Mouse (Mus musculus) central nervous system, embryonic 18 days (tissue): ENCODE data around the gene Chmp6. TPM values are rescaled to one million over a fixed set of nuclear protein-coding genes. Genes with fewer than 3 reads are reported as not detected.

Source experiments
- polyA plus RNA-seq: library from polyadenylated mRNA; depleted of rRNA; stranded (reverse); fragments of >200 nt; gene quantifications from 2 replicates; pipeline ENCODE4 v1.2.3, GENCODE M21; 2012; rRNA removed

Gene Chmp6
- polyA plus RNA-seq: 56.8 and 63.7 TPM in 2 replicates

GRCm38 (mm10) chr11:119913291-119913934, at the start of gene Chmp6:
Gene Chmp6 (plus strand): TSS chr11:119913441.

GRCm38 (mm10) chr11:119942727-119943427, 29.6 kb downstream of the Chmp6 start, which contains the start of gene Baiap2:
Gene Baiap2 (plus strand): TSS chr11:119942763.

Other genes starting within 250 kb of the Chmp6 start
- 36.4 and 43.0 TPM in 2 replicates for gene Baiap2, start 29.3 kb downstream of the Chmp6 start, polyA plus RNA-seq
- gene Aatk, start 133.7 kb downstream of the Chmp6 start, polyA plus RNA-seq: 74.2 and 76.3 TPM in 2 replicates
- gene Cep131, start 173.4 kb downstream of the Chmp6 start, polyA plus RNA-seq: 35.3 and 37.9 TPM in 2 replicates
- gene Tepsin, start 185.3 kb downstream of the Chmp6 start, polyA plus RNA-seq: 38.9 and 40.9 TPM in 2 replicates
- 31.9 and 36.8 TPM in 2 replicates for gene Ndufaf8, start 185.5 kb downstream of the Chmp6 start, polyA plus RNA-seq
- gene Slc38a10, start 237.9 kb downstream of the Chmp6 start, polyA plus RNA-seq: 103 and 104 TPM in 2 replicates